Mouse (Mus musculus) heart, embryonic 11.5 days (tissue): ENCODE data around the gene Ttc34. TPM values are rescaled to one million over a fixed set of nuclear protein-coding genes. Genes with fewer than 3 reads are reported as not detected.

Experiments used
- ATAC-seq: fragments of 200-750 bp; cut with Nextera tagmentation; replicated peaks from 2 replicates; pipeline ENCODE4 v1.8.0; 2017; ENCODE audit warnings: moderate library complexity; ENCODE audit not compliant: insufficient number of reproducible peaks, low FRiP score, low TSS enrichment
- H3K27ac ChIP-seq: fragments of 300-500 bp; sonication (generic); 2 replicates; pipeline ENCODE4 v1.5.1; 2014; ENCODE audit warnings: mild to moderate bottlenecking, low read depth, low read length
- H3K27me3 ChIP-seq: fragments of 300-500 bp; sonication (generic); 2 replicates; pipeline ENCODE4 v1.6.1; 2014; ENCODE audit warnings: mild to moderate bottlenecking, low read length, mixed read lengths; ENCODE audit not compliant: control insufficient read depth, insufficient read depth
- H3K36me3 ChIP-seq: fragments of 300-500 bp; sonication (generic); 2 replicates; pipeline ENCODE4 v1.6.1; 2014; ENCODE audit warnings: mild to moderate bottlenecking, low read length, moderate library complexity, mixed read lengths; ENCODE audit not compliant: control insufficient read depth, insufficient read depth
- H3K4me1 ChIP-seq: fragments of 300-500 bp; sonication (generic); 2 replicates; pipeline ENCODE4 v1.6.1; 2014; ENCODE audit warnings: low read length; ENCODE audit not compliant: control insufficient read depth, insufficient read depth
- H3K4me2 ChIP-seq: fragments of 300-500 bp; sonication (generic); 2 replicates; pipeline ENCODE4 v1.6.1; 2014; ENCODE audit warnings: mild to moderate bottlenecking, moderate library complexity
- H3K4me3 ChIP-seq: fragments of 300-500 bp; sonication (generic); 2 replicates; pipeline ENCODE4 v1.5.1; 2014; ENCODE audit warnings: low read depth, low read length
- H3K9ac ChIP-seq: fragments of 300-500 bp; sonication (generic); 2 replicates; pipeline ENCODE4 v1.6.1; 2014; ENCODE audit warnings: mild to moderate bottlenecking, low read depth, low read length, moderate library complexity
- H3K9me3 ChIP-seq: fragments of 300-500 bp; sonication (generic); replicated peaks from 2 replicates; pipeline ENCODE4 v1.6.1; 2016; ENCODE audit warnings: low read length; ENCODE audit not compliant: control insufficient read depth
- WGBS: fragments of 180-500 bp; shearing (Covaris S2); extraction: QIAGEN DNeasy Blood & Tissue Kit; methylation state at CpG from one replicate; pipeline ENCODE4 v1.1.7; 2014; ENCODE audit not compliant: insufficient replicate concordance; 5-methylcytosine and 5-hydroxymethylcytosine counted together
- polyA plus RNA-seq: library from polyadenylated mRNA; unstranded; fragments of >200 nt; fragmentation: Nextera tagmentation; extraction: Ambion mirVana; gene quantifications from 2 replicates; pipeline ENCODE4 v1.2.1, GENCODE M21; 2014

Gene Ttc34
- polyA plus RNA-seq, 1 experiment from 2014 or later, result 0.52 TPM

- H3K9ac ChIP-seq, result no peak overlapping the region
- H3K27me3 ChIP-seq, result peaks cover 12% of the 10 kb centered on the region
- no peak for ATAC-seq
- no peak overlapping the region for H3K4me3 ChIP-seq
- no peaks in the 10 kb centered on the region for H3K36me3 ChIP-seq
- WGBS, result 38% methylated on average over 7 of the region's 7 CpGs
- no peaks in the 10 kb centered on the region for H3K9me3 ChIP-seq
- H3K4me1 ChIP-seq, result peaks cover 6% of the 10 kb centered on the region; the same call in 1 of the 2 replicates
- no peak overlapping the region for H3K4me2 ChIP-seq
- H3K27ac ChIP-seq, result no peak overlapping the region
These were observed 11.0 kb upstream of the Ttc34 start for GRCm38 (mm10) chr4:154826224-154826623.

- H3K27ac ChIP-seq, result no peak overlapping the region
- no peak overlapping the region for H3K4me3 ChIP-seq
- H3K4me1 ChIP-seq, result peaks cover 6% of the 10 kb centered on the region; the same call in 1 of the 2 replicates
- no peak for ATAC-seq
- H3K36me3 ChIP-seq, result no peaks in the 10 kb centered on the region
- H3K9ac ChIP-seq, result no peak overlapping the region
- peaks cover 6% of the 10 kb centered on the region for H3K27me3 ChIP-seq
- H3K9me3 ChIP-seq, result no peaks in the 10 kb centered on the region
- H3K4me2 ChIP-seq, result no peak overlapping the region
- 86% methylated on average over 7 of the region's 7 CpGs for WGBS
These were observed 10.1 kb upstream of the Ttc34 start for GRCm38 (mm10) chr4:154827181-154827580.

- 32% methylated on average over 10 of the region's 10 CpGs for WGBS
- Histone ChIP-seq H3K36me3 (no peaks in the 10 kb centered on the region), H3K27ac (no peak overlapping the region; the same call in 1 of the 2 replicates), H3K4me3 (no peak overlapping the region), H3K27me3 (peaks cover 4% of the 10 kb centered on the region; the same call in 1 of the 2 replicates), H3K9ac (no peak overlapping the region), H3K4me1 (peaks cover 6% of the 10 kb centered on the region; the same call in 1 of the 2 replicates), H3K4me2 (no peak overlapping the region), H3K9me3 (no peaks in the 10 kb centered on the region)
- ATAC-seq, result no peak
These were observed 9.2 kb upstream of the Ttc34 start for GRCm38 (mm10) chr4:154827861-154828610.

GRCm38 (mm10) chr4:154831915-154832573, 5.2 kb upstream of the Ttc34 start:
- Histone ChIP-seq H3K9ac (no peak overlapping the region), H3K4me1 (peaks cover 6% of the 10 kb centered on the region; the same call in 1 of the 2 replicates), H3K36me3 (no peaks in the 10 kb centered on the region), H3K27ac (no peak overlapping the region), H3K4me2 (no peak overlapping the region), H3K9me3 (no peaks in the 10 kb centered on the region), H3K27me3 (peaks cover 11% of the 10 kb centered on the region), H3K4me3 (no peak overlapping the region)
- WGBS, result 46% methylated on average over 9 of the region's 9 CpGs
- no peak for ATAC-seq

GRCm38 (mm10) chr4:154836183-154836915, 910 bp upstream of the Ttc34 start:
- H3K4me2 ChIP-seq, result no peak overlapping the region
- H3K36me3 ChIP-seq, result no peaks in the 10 kb centered on the region
- no peak overlapping the region for H3K4me3 ChIP-seq
- H3K27ac ChIP-seq, result no peak overlapping the region
- H3K27me3 ChIP-seq, result peaks cover 10% of the 10 kb centered on the region
- WGBS, result 75% methylated on average over 7 of the region's 7 CpGs
- ATAC-seq, result no peak
- no peaks in the 10 kb centered on the region for H3K9me3 ChIP-seq
- H3K9ac ChIP-seq, result no peak overlapping the region
- H3K4me1 ChIP-seq, result no peaks in the 10 kb centered on the region

- no peaks in the 10 kb centered on the region for H3K36me3 ChIP-seq
- H3K4me1 ChIP-seq, result no peaks in the 10 kb centered on the region
- H3K4me2 ChIP-seq, result no peak overlapping the region
- H3K9ac ChIP-seq, result no peak overlapping the region
- no peak overlapping the region for H3K27ac ChIP-seq
- no peak overlapping the region for H3K4me3 ChIP-seq
- H3K9me3 ChIP-seq, result no peaks in the 10 kb centered on the region
- peaks cover 10% of the 10 kb centered on the region for H3K27me3 ChIP-seq
- WGBS, result 81% methylated on average over 13 of the region's 13 CpGs
- ATAC-seq, result no peak
These were observed 1.5 kb downstream of the Ttc34 start for GRCm38 (mm10) chr4:154838741-154839140.

GRCm38 (mm10) chr4:154839406-154839805, 2.1 kb downstream of the Ttc34 start:
- no peaks in the 10 kb centered on the region for H3K36me3 ChIP-seq
- no peak overlapping the region for H3K4me3 ChIP-seq
- no peak overlapping the region for H3K27ac ChIP-seq
- no peak overlapping the region for H3K4me2 ChIP-seq
- 47% methylated on average over 11 of the region's 11 CpGs for WGBS
- no peak overlapping the region for H3K9ac ChIP-seq
- ATAC-seq, result no peak; the same call in 1 of the 2 replicates
- no peaks in the 10 kb centered on the region for H3K9me3 ChIP-seq
- no peaks in the 10 kb centered on the region for H3K4me1 ChIP-seq
- peaks cover 10% of the 10 kb centered on the region for H3K27me3 ChIP-seq

GRCm38 (mm10) chr4:154852696-154853095, 15.4 kb downstream of the Ttc34 start:
- H3K9ac ChIP-seq, result no peak overlapping the region
- ATAC-seq, result no peak
- peaks cover 30% of the 10 kb centered on the region for H3K27me3 ChIP-seq
- no peak overlapping the region for H3K27ac ChIP-seq
- 95% methylated on average over 1 of the region's 1 CpGs for WGBS
- no peaks in the 10 kb centered on the region for H3K9me3 ChIP-seq
- H3K4me1 ChIP-seq, result peaks cover 4% of the 10 kb centered on the region; the same call in 1 of the 2 replicates
- H3K4me2 ChIP-seq, result no peak overlapping the region
- no peaks in the 10 kb centered on the region for H3K36me3 ChIP-seq
- no peak overlapping the region for H3K4me3 ChIP-seq
